Mouse (Mus musculus) cerebellum, postnatal 4 days (tissue): ENCODE data around the gene Casz1.

ENCODE experiments used
- DNase-seq, 2 experiments: peaks; one replicate each; pipeline ENCODE4 v3.0.0; 2022; ENCODE audit warnings: low spot score in 2 of 2, mixed read lengths in 1 of 2

The Casz1 gene

GRCm38 (mm10) chr4:148970742-148971141 lies 166.5 kb downstream of the Casz1 start:
- no peak for DNase-seq

GRCm38 (mm10) chr4:148971613-148972242 lies 167.5 kb downstream of the Casz1 start:
- DNase-seq, result no peak

GRCm38 (mm10) chr4:148972707-148973106 lies 168.5 kb downstream of the Casz1 start:
- DNase-seq, result no peak

- DNase-seq, result no peak
Observed at GRCm38 (mm10) chr4:148973387-148973786, 169.2 kb downstream of the Casz1 start.

- peak in 1 of 2 experiments; percentile 77 for DNase-seq
Observed at GRCm38 (mm10) chr4:148974833-148975232, 170.6 kb downstream of the Casz1 start.

- DNase-seq, result no peak
Observed at GRCm38 (mm10) chr4:148978221-148978855, 174.1 kb downstream of the Casz1 start.

GRCm38 (mm10) chr4:148978926-148979325 lies 174.7 kb downstream of the Casz1 start:
- no peak for DNase-seq

- DNase-seq, result no peak
Observed at GRCm38 (mm10) chr4:148979837-148980236, 175.6 kb downstream of the Casz1 start.

- no peak for DNase-seq
Observed at GRCm38 (mm10) chr4:148982274-148982673, 178.0 kb downstream of the Casz1 start.

GRCm38 (mm10) chr4:148984701-148985540 lies 180.7 kb downstream of the Casz1 start:
- no peak for DNase-seq

GRCm38 (mm10) chr4:148985541-148986476 lies 181.6 kb downstream of the Casz1 start:
- DNase-seq, result no peak

GRCm38 (mm10) chr4:148990038-148990437 lies 185.8 kb downstream of the Casz1 start:
- no peak for DNase-seq

- no peak for DNase-seq
Observed at GRCm38 (mm10) chr4:148993948-148994347, 189.7 kb downstream of the Casz1 start.

GRCm38 (mm10) chr4:149000746-149001145 lies 196.5 kb downstream of the Casz1 start:
- no peak for DNase-seq

- DNase-seq, result no peak
Observed at GRCm38 (mm10) chr4:149001515-149001914, 197.3 kb downstream of the Casz1 start.

GRCm38 (mm10) chr4:149002441-149003093 lies 198.3 kb downstream of the Casz1 start:
- no peak for DNase-seq
